Mouse (Mus musculus) spleen, adult 2 months (tissue): ENCODE measurements around the gene Nrip1.

Source experiments
- CTCF ChIP-seq: fragments of 200-500 bp; IDR thresholded peaks from 2 replicates; pipeline ENCODE4 v1.5.1; 2011; ENCODE audit warnings: mild to moderate bottlenecking, inconsistent platforms; ENCODE audit not compliant: insufficient read depth, insufficient read length, insufficient replicate concordance; ENCODE audit errors: extremely low read depth
- POLR2A ChIP-seq: fragments of 200-500 bp; IDR thresholded peaks from 2 replicates; pipeline ENCODE4 v1.6.1; 2011; ENCODE audit warnings: low read depth, low read length, inconsistent platforms

DNA sequence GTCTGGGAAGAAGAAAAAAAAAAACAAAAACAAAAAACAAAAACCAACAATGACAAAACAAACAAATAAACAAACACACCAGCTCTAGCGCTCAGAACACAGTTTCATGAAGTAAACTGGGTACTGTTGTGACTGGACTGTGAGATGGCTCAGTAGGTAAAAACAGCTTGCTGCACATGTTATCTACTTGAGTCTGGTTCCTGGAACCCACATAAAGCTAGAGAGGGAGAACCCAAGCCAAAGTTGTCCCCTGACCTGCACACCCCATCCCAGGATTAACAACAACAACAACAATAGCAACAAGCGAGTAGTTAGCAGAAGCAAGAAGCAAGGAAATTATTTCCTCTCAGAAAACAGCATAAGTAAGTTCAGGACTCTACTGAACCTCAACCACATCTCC, 50.5 kb downstream of the Nrip1 start:
- TF ChIP-seq POLR2A (no peak), CTCF (no peak)
